Mouse (Mus musculus) MEL (cell line): ENCODE data around the gene Sh3rf1. TPM values are rescaled to one million over a fixed set of nuclear protein-coding genes. Genes with fewer than 3 reads are reported as not detected.
A peak's percentile ranks its signal among the peaks of the same experiment; 100 is the strongest.

Source experiments
- DNase-seq: peaks from one replicate; pipeline ENCODE4 v3.0.0; 2011; ENCODE audit warnings: low read depth, low spot score
- H3K27ac ChIP-seq: 2 replicates; pipeline ENCODE4 v1.5.1; 2012; ENCODE audit warnings: low read depth, mild to moderate bottlenecking, control low read depth, low read length, moderate library complexity; ENCODE audit not compliant: control insufficient read depth
- H3K27me3 ChIP-seq, 2 experiments: fragments of 150-350 bp in 1 of 2; sonication (generic) in 1 of 2; 2 replicates each; pipeline ENCODE4 v1.6.1; 2012; ENCODE audit warnings: low read length in 2 of 2, mild to moderate bottlenecking in 2 of 2, improper control_type of control experiment in 1 of 2, moderate library complexity in 1 of 2; ENCODE audit not compliant: insufficient read depth in 2 of 2, control insufficient read depth in 1 of 2
- H3K36me3 ChIP-seq, 2 experiments: 2 replicates each; pipeline ENCODE4 v1.6.1; 2012 to 2014; ENCODE audit warnings: low read length in 2 of 2, improper control_type of control experiment in 1 of 2, inconsistent platforms in 1 of 2, mild to moderate bottlenecking in 1 of 2; ENCODE audit not compliant: insufficient read depth in 2 of 2, control insufficient read depth in 1 of 2
- H3K4me1 ChIP-seq, 2 experiments: fragments of 150-350 bp in 1 of 2; sonication (generic) in 1 of 2; 2 replicates each; pipeline ENCODE4 v1.6.1; 2012; ENCODE audit warnings: low read length in 2 of 2, improper control_type of control experiment in 1 of 2, mild to moderate bottlenecking in 1 of 2; ENCODE audit not compliant: insufficient read depth in 2 of 2, control insufficient read depth in 1 of 2
- H3K4me3 ChIP-seq, 2 experiments: fragments of 150-350 bp in 1 of 2; sonication (generic) in 1 of 2; 2 replicates each; pipeline ENCODE4 v1.5.1; 2012; ENCODE audit warnings: low read depth in 2 of 2, low read length in 2 of 2, mild to moderate bottlenecking in 2 of 2, moderate library complexity in 2 of 2, control low read depth in 1 of 2, improper control_type of control experiment in 1 of 2; ENCODE audit not compliant: control insufficient read depth in 1 of 2, insufficient read depth in 1 of 2
- H3K79me2 ChIP-seq: 2 replicates; pipeline ENCODE4 v1.6.1; 2012; ENCODE audit warnings: mild to moderate bottlenecking, low read length, moderate library complexity; ENCODE audit not compliant: control insufficient read depth, poor library complexity, insufficient read depth
- H3K9ac ChIP-seq: 2 replicates; pipeline ENCODE4 v1.6.1; 2012; ENCODE audit warnings: low read depth, mild to moderate bottlenecking, control low read depth, low read length, moderate library complexity; ENCODE audit not compliant: control insufficient read depth, poor library complexity, severe bottlenecking
- H3K9me3 ChIP-seq: fragments of 150-350 bp; sonication (generic); replicated peaks from 2 replicates; pipeline ENCODE4 v1.6.1; 2012; ENCODE audit warnings: mild to moderate bottlenecking, low read length, improper control_type of control experiment, moderate library complexity; ENCODE audit not compliant: insufficient read depth
- BHLHE40 ChIP-seq: IDR thresholded peaks from 2 replicates; pipeline ENCODE4 v1.6.1; 2012; ENCODE audit warnings: low read depth, mild to moderate bottlenecking, inconsistent platforms, low read length, improper control_type of control experiment, borderline replicate concordance
- CHD1 ChIP-seq: IDR thresholded peaks from 2 replicates; pipeline ENCODE4 v1.6.1; 2012; ENCODE audit warnings: low read depth, mild to moderate bottlenecking, inconsistent platforms, low read length, improper control_type of control experiment
- CTCF ChIP-seq, 3 experiments: IDR thresholded peaks in 2 of 3; conservative IDR thresholded peaks in 1 of 3; 2 replicates each; pipeline ENCODE4 v1.5.1; 2011 to 2012; ENCODE audit warnings: low read length in 3 of 3, low read depth in 2 of 3, mild to moderate bottlenecking in 2 of 3, improper control_type of control experiment in 1 of 3, inconsistent platforms in 1 of 3, mixed read lengths in 1 of 3, moderate library complexity in 1 of 3; ENCODE audit not compliant: control insufficient read depth in 1 of 3, insufficient read depth in 1 of 3, poor library complexity in 1 of 3, severe bottlenecking in 1 of 3
- ELF1 ChIP-seq: IDR thresholded peaks from 2 replicates; pipeline ENCODE4 v1.6.1; 2014; ENCODE audit warnings: low read depth, mild to moderate bottlenecking, inconsistent platforms, low read length, improper control_type of control experiment, moderate library complexity
- EP300 ChIP-seq, 2 experiments: IDR thresholded peaks; 2 replicates each; pipeline ENCODE4 v1.6.1; 2011; ENCODE audit warnings: improper control_type of control experiment in 2 of 2, low read length in 2 of 2, low read depth in 1 of 2, mild to moderate bottlenecking in 1 of 2
- ETS1 ChIP-seq: IDR thresholded peaks from 2 replicates; pipeline ENCODE4 v1.6.1; 2012; ENCODE audit warnings: low read depth, mild to moderate bottlenecking, inconsistent platforms, low read length, improper control_type of control experiment, moderate library complexity
- GABPA ChIP-seq: IDR thresholded peaks from 2 replicates; pipeline ENCODE4 v1.6.1; 2012; ENCODE audit warnings: low read depth, mild to moderate bottlenecking, inconsistent platforms, low read length, improper control_type of control experiment, moderate library complexity
- GATA1 ChIP-seq: IDR thresholded peaks from 2 replicates; pipeline ENCODE4 v1.6.1; 2011; ENCODE audit warnings: low read depth, low read length, improper control_type of control experiment
- HCFC1 ChIP-seq: IDR thresholded peaks from 2 replicates; pipeline ENCODE4 v1.6.1; 2012; ENCODE audit warnings: low read depth, mild to moderate bottlenecking, inconsistent platforms, low read length, improper control_type of control experiment, moderate library complexity
- JUND ChIP-seq: IDR thresholded peaks from 2 replicates; pipeline ENCODE4 v1.6.1; 2011; ENCODE audit warnings: low read depth, mild to moderate bottlenecking, improper control_type of control experiment, low read length
- KAT2A ChIP-seq: conservative IDR thresholded peaks from 2 replicates; pipeline ENCODE4 v1.6.1; 2012; ENCODE audit warnings: low read depth, low read length, improper control_type of control experiment, inconsistent platforms
- MAFK ChIP-seq: IDR thresholded peaks from 2 replicates; pipeline ENCODE4 v1.6.1; 2011; ENCODE audit warnings: low read depth, mild to moderate bottlenecking, low read length, improper control_type of control experiment, borderline replicate concordance
- MAX ChIP-seq: IDR thresholded peaks from 2 replicates; pipeline ENCODE4 v1.6.1; 2011; ENCODE audit warnings: low read length, improper control_type of control experiment
- MEF2A ChIP-seq: IDR thresholded peaks from 2 replicates; pipeline ENCODE4 v1.6.1; 2014; ENCODE audit warnings: low read depth, mild to moderate bottlenecking, inconsistent platforms, low read length, improper control_type of control experiment; ENCODE audit not compliant: poor library complexity, insufficient replicate concordance, severe bottlenecking; ENCODE audit errors: extremely low read depth
- MXI1 ChIP-seq: IDR thresholded peaks from 2 replicates; pipeline ENCODE4 v1.6.1; 2011; ENCODE audit warnings: mild to moderate bottlenecking, low read depth, low read length, improper control_type of control experiment
- MYB ChIP-seq: IDR thresholded peaks from 2 replicates; pipeline ENCODE4 v1.6.1; 2011; ENCODE audit warnings: mild to moderate bottlenecking, low read depth, low read length, improper control_type of control experiment
- MYC ChIP-seq: IDR thresholded peaks from 2 replicates; pipeline ENCODE4 v1.6.1; 2011; ENCODE audit warnings: low read depth, mild to moderate bottlenecking, low read length, improper control_type of control experiment, moderate library complexity
- POLR2AphosphoS5 ChIP-seq: IDR thresholded peaks from 2 replicates; pipeline ENCODE4 v1.6.1; 2012; ENCODE audit warnings: low read depth, borderline replicate concordance, mild to moderate bottlenecking, inconsistent platforms, low read length, moderate library complexity, mixed read lengths
- RAD21 ChIP-seq: IDR thresholded peaks from 2 replicates; pipeline ENCODE4 v1.6.1; 2011; ENCODE audit warnings: mild to moderate bottlenecking, low read depth, low read length, improper control_type of control experiment
- RCOR1 ChIP-seq: IDR thresholded peaks from 2 replicates; pipeline ENCODE4 v1.6.1; 2012; ENCODE audit warnings: low read depth, mild to moderate bottlenecking, inconsistent platforms, low read length, improper control_type of control experiment
- SIN3A ChIP-seq: IDR thresholded peaks from 2 replicates; pipeline ENCODE4 v1.6.1; 2012; ENCODE audit warnings: low read length, improper control_type of control experiment, inconsistent platforms
- SMC3 ChIP-seq: IDR thresholded peaks from 2 replicates; pipeline ENCODE4 v1.6.1; 2011; ENCODE audit warnings: low read depth, low read length, improper control_type of control experiment
- TAL1 ChIP-seq: IDR thresholded peaks from 2 replicates; pipeline ENCODE4 v1.6.1; 2012; ENCODE audit warnings: mild to moderate bottlenecking, inconsistent platforms, low read length, moderate library complexity, mixed read lengths
- TBP ChIP-seq: IDR thresholded peaks from 2 replicates; pipeline ENCODE4 v1.8.0; 2011; ENCODE audit warnings: low read depth, low read length, improper control_type of control experiment
- TCF12 ChIP-seq: IDR thresholded peaks from 2 replicates; pipeline ENCODE4 v1.6.1; 2014; ENCODE audit warnings: low read depth, mild to moderate bottlenecking, inconsistent platforms, low read length, improper control_type of control experiment, moderate library complexity
- UBTF ChIP-seq: IDR thresholded peaks from 2 replicates; pipeline ENCODE4 v1.6.1; 2012; ENCODE audit warnings: low read depth, mild to moderate bottlenecking, inconsistent platforms, low read length, improper control_type of control experiment, moderate library complexity, borderline replicate concordance; ENCODE audit not compliant: insufficient read depth
- USF1 ChIP-seq: IDR thresholded peaks from 2 replicates; pipeline ENCODE4 v1.6.1; 2014; ENCODE audit warnings: low read depth, mild to moderate bottlenecking, inconsistent platforms, low read length, improper control_type of control experiment, moderate library complexity
- USF2 ChIP-seq, 2 experiments: IDR thresholded peaks; 2 replicates each; pipeline ENCODE4 v1.6.1; 2011 to 2012; ENCODE audit warnings: improper control_type of control experiment in 2 of 2, low read length in 2 of 2, borderline replicate concordance in 1 of 2, inconsistent platforms in 1 of 2, low read depth in 1 of 2, mild to moderate bottlenecking in 1 of 2; ENCODE audit not compliant: insufficient read depth in 1 of 2
- ZKSCAN1 ChIP-seq: IDR thresholded peaks from 2 replicates; pipeline ENCODE4 v1.6.1; 2012; ENCODE audit warnings: low read depth, mild to moderate bottlenecking, inconsistent platforms, low read length, improper control_type of control experiment, moderate library complexity
- ZNF384 ChIP-seq: IDR thresholded peaks from 2 replicates; pipeline ENCODE4 v1.6.1; 2012; ENCODE audit warnings: low read depth, mild to moderate bottlenecking, inconsistent platforms, low read length, improper control_type of control experiment
- polyA plus RNA-seq, 2 experiments: library from polyadenylated mRNA; stranded (reverse) in 1 of 2; unstranded in 1 of 2; fragments of >175 nt in 1 of 2; fragments of >200 nt in 1 of 2; gene quantifications; 2 replicates each; pipeline versions ENCODE4 v1.2.1 to v1.2.4; 2012; ENCODE audit warnings: low replicate concordance in 2 of 2, low read depth in 1 of 2; ENCODE audit not compliant: insufficient read length in 2 of 2, insufficient read depth in 1 of 2, missing spikeins in 1 of 2
- total RNA-seq: library from RNA; depleted of rRNA; stranded (reverse); fragments of 300-350 nt; gene quantifications from 2 replicates; pipeline ENCODE4 v1.2.3, GENCODE M21; 2012

The Sh3rf1 gene
- total and polyA plus RNA-seq, 3 experiments = 1.5 to 5.9 TPM; not detected in 1

- H3K36me3 ChIP-seq = peaks cover 0 to 22% of the 10 kb centered on the region in 2 experiments; a peak in 2 of 4 replicates
- H3K4me3 ChIP-seq = peak overlapping the region; percentile 26 to 42; a peak in 1 of 4 replicates
- H3K27ac ChIP-seq = peak overlapping the region; percentile 84
- no peaks in the 10 kb centered on the region for H3K27me3 ChIP-seq
- H3K9me3 ChIP-seq = no peaks in the 10 kb centered on the region
- H3K79me2 ChIP-seq = no peaks in the 10 kb centered on the region
- peak overlapping the region; percentile 54; the same call in 1 of the 2 replicates for H3K9ac ChIP-seq
- H3K4me1 ChIP-seq = peaks cover 8 to 42% of the 10 kb centered on the region in 2 experiments
- DNase-seq = no peak
- TF ChIP-seq ZKSCAN1 (no peak), SMC3 (no peak), MXI1 (no peak), USF1 (no peak), MYB (no peak), GABPA (no peak), POLR2AphosphoS5 (no peak), MAX (no peak), RCOR1 (no peak), ZNF384 (no peak), MYC (no peak), USF2 (IDR thresholded peaks at IDR 0.05; ENCODE audit: borderline replicate concordance in 1 of 2, insufficient read depth in 1 of 2, low read depth in 1 of 2, low read length in 2 of 2) (no peak), ELF1 (no peak), CTCF (IDR thresholded peaks at IDR 0.05 in 2 of 3, conservative IDR thresholded peaks at IDR 0.05 in 1 of 3; ENCODE audit: control insufficient read depth in 1 of 3, insufficient read depth in 1 of 3, low read depth in 2 of 3, low read length in 3 of 3, poor library complexity in 1 of 3, severe bottlenecking in 1 of 3) (no peak), BHLHE40 (no peak), ETS1 (no peak), KAT2A (no peak), MAFK (no peak), CHD1 (no peak)
Measured at GRCm38 (mm10) chr8:61285896-61286295, 62.2 kb downstream of the Sh3rf1 start.

- Histone ChIP-seq H3K27ac (peak overlapping the region; percentile 84), H3K79me2 (no peaks in the 10 kb centered on the region), H3K4me1 (peaks cover 8 to 40% of the 10 kb centered on the region in 2 experiments), H3K36me3 (peaks cover 0 to 22% of the 10 kb centered on the region in 2 experiments; a peak in 2 of 4 replicates), H3K27me3 (no peaks in the 10 kb centered on the region), H3K4me3 (peak overlapping the region; percentile 26 to 42; a peak in 3 of 4 replicates), H3K9me3 (no peaks in the 10 kb centered on the region), H3K9ac (peak overlapping the region; percentile 54; the same call in 1 of the 2 replicates)
- no peak for TF ChIP-seq RAD21
- 0 out of 2 replicates have a peak, but pooled peaks have one; percentile 20 for TF ChIP-seq MXI1
- TF ChIP-seq TBP = peak; percentile 97
- TF ChIP-seq TCF12 = 0 out of 2 replicates have a peak, but pooled peaks have one; percentile 45
- peak; percentile 73 to 83 for TF ChIP-seq EP300 (IDR thresholded peaks at IDR 0.05; ENCODE audit: low read depth in 1 of 2, low read length in 2 of 2)
- peak; percentile 55; the same call in 1 of the 2 replicates for TF ChIP-seq ETS1
- TF ChIP-seq GATA1 = peak; percentile 66
- TF ChIP-seq HCFC1 = peak; percentile 40; the same call in 1 of the 2 replicates
- TF ChIP-seq USF2 (IDR thresholded peaks at IDR 0.05; ENCODE audit: borderline replicate concordance in 1 of 2, insufficient read depth in 1 of 2, low read depth in 1 of 2, low read length in 2 of 2) = no peak
- peak; percentile 78 for TF ChIP-seq MYB
- peak; percentile 37; the same call in 1 of the 2 replicates for TF ChIP-seq TAL1
- TF ChIP-seq MEF2A = no peak
- peak; percentile 38; the same call in 1 of the 2 replicates for TF ChIP-seq SIN3A
- TF ChIP-seq RCOR1 = peak; percentile 81
- peak; percentile 89; the same call in 1 of the 2 replicates for TF ChIP-seq UBTF
- TF ChIP-seq BHLHE40 = no peak
- no peak for TF ChIP-seq JUND
- peak; percentile 87 for DNase-seq
Measured at GRCm38 (mm10) chr8:61286394-61286793, 62.7 kb downstream of the Sh3rf1 start.
